Mouse (Mus musculus) liver, adult 2 months (tissue): Measurements from ENCODE around the gene Dbi. TPM values are rescaled to one million over a fixed set of nuclear protein-coding genes. Genes with fewer than 3 reads are reported as not detected.

ENCODE experiments used
- DNase-seq: peaks from one replicate; pipeline ENCODE4 v3.0.0-alpha.2; 2011; ENCODE audit warnings: low read depth, low spot score; ENCODE audit errors: extremely low read depth
- H3K27ac ChIP-seq: fragments of 200-500 bp; replicated peaks from 2 replicates; pipeline ENCODE4 v1.5.1; 2012; ENCODE audit warnings: low read depth, mild to moderate bottlenecking, control low read depth, inconsistent platforms, low read length; ENCODE audit not compliant: insufficient read depth
- H3K27me3 ChIP-seq: fragments of 200-500 bp; 2 replicates; pipeline ENCODE4 v1.6.1; 2012; ENCODE audit warnings: mild to moderate bottlenecking, moderate library complexity, low read length, inconsistent platforms; ENCODE audit not compliant: control insufficient read depth, insufficient read depth
- H3K36me3 ChIP-seq: fragments of 200-500 bp; 2 replicates; pipeline ENCODE4 v1.6.1; 2012; ENCODE audit warnings: low read length, inconsistent platforms; ENCODE audit not compliant: control insufficient read depth, insufficient read depth
- H3K4me1 ChIP-seq: fragments of 200-500 bp; 2 replicates; pipeline ENCODE4 v1.6.1; 2011; ENCODE audit warnings: low read length; ENCODE audit not compliant: control insufficient read depth, insufficient read depth
- H3K4me3 ChIP-seq: fragments of 200-500 bp; 2 replicates; pipeline ENCODE4 v1.5.1; 2011; ENCODE audit warnings: low read depth, mild to moderate bottlenecking, control low read depth, low read length, moderate library complexity; ENCODE audit not compliant: insufficient read depth
- H3K79me2 ChIP-seq: fragments of 200-500 bp; 2 replicates; pipeline ENCODE4 v1.6.1; 2012; ENCODE audit warnings: inconsistent platforms, mild to moderate bottlenecking, low read length, moderate library complexity; ENCODE audit not compliant: control insufficient read depth, insufficient read depth
- H3K9ac ChIP-seq: fragments of 200-500 bp; 2 replicates; pipeline ENCODE4 v1.6.1; 2012; ENCODE audit warnings: low read depth, mild to moderate bottlenecking, control low read depth, inconsistent platforms, low read length
- CTCF ChIP-seq: fragments of 200-500 bp; IDR thresholded peaks from 2 replicates; pipeline ENCODE4 v1.5.1; 2011; ENCODE audit warnings: low read depth, low read length, control low read depth
- POLR2A ChIP-seq: fragments of 200-500 bp; IDR thresholded peaks from 2 replicates; pipeline ENCODE4 v1.6.1; 2011; ENCODE audit warnings: low read length, control low read depth; ENCODE audit not compliant: insufficient read depth; ENCODE audit errors: extremely low read depth
- WGBS: fragments of 180-500 bp; shearing (Covaris S2); methylation state at CpG from one replicate; pipeline ENCODE4 v1.1.7; 2018; 5-methylcytosine and 5-hydroxymethylcytosine counted together
- polyA plus RNA-seq: library from polyadenylated mRNA; depleted of rRNA; stranded (reverse); fragments of >200 nt; gene quantifications from 2 replicates; pipeline ENCODE4 v1.2.3, GENCODE M21; 2012
- total RNA-seq: library from RNA; depleted of rRNA; stranded (reverse); fragments of >200 nt; gene quantifications from 2 replicates; pipeline ENCODE4 v1.2.3, GENCODE M21; 2014

Dbi gene
- total and polyA plus RNA-seq, 2 experiments, result 1,632 to 1,850 TPM

DNA sequence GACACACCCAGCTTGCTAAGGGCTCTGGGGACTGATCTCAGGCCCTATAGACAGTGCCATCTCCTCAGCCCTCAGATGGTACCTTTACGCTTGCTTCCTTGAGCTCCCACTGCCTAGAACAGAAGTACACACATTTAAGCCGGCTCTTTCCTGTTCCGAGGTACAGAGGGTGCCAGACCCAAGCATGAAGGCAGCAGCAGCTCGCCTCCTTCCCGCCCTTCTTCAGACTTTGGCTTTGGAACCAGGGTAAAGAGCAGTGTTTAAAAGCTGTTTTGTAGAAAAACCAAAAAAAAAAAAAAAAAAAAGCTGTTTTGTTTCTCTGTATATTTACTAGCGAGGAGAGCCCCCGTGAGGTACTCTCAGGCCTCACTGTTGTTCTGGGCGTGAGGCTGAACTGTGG, 9.1 kb downstream of the Dbi start:
- Histone ChIP-seq H3K36me3 (peaks cover 30% of the 10 kb centered on the region), H3K4me3 (no peak overlapping the region), H3K27ac (no peak overlapping the region), H3K27me3 (no peaks in the 10 kb centered on the region), H3K9ac (no peak overlapping the region), H3K4me1 (peaks cover 8% of the 10 kb centered on the region; the same call in 1 of the 2 replicates), H3K79me2 (no peaks in the 10 kb centered on the region)
- peak; percentile 35 for DNase-seq
- TF ChIP-seq POLR2A (no peak), CTCF (no peak)
- WGBS, result 73% methylated on average over 8 of the region's 8 CpGs

DNA sequence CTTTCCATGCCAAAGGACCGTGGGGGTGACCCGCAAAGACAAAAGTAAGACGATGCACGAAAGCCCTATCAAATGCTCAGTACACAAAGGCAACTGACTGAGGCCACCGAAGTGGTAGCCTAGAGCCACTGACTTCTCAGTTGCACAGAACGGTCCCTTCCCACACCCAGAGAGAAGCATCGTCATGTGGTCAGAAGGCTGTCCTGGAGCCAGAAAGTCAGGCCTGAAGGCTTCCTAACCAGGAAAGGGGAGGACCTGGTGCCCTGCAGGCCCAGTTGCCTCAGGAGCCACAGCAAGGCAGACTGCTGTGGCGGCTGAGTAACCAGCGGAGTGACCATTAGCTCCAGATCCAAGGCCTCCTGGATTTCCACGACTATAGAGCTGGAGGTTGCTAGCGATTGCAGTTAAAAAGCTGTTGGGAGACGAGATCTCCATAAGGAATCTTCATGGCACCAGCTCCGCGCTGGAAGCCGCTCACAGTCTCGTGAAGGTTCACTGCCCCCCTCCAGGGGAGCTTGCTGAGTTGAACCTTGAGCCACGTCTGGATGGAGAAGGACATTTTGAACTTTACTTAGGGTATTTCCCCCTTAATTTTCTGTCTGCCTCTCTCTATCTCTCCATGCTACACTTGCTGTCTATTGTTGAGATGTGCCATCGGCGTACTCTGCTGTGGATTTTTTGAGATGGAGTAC, 11.0 kb downstream of the Dbi start:
- no peak overlapping the region for H3K9ac ChIP-seq
- TF ChIP-seq POLR2A (no peak), CTCF (no peak)
- no peak for DNase-seq
- WGBS, result 85% methylated on average over 19 of the region's 19 CpGs
- no peaks in the 10 kb centered on the region for H3K79me2 ChIP-seq
- no peak overlapping the region for H3K27ac ChIP-seq
- H3K36me3 ChIP-seq, result peaks cover 24% of the 10 kb centered on the region
- peaks cover 2% of the 10 kb centered on the region for H3K4me1 ChIP-seq
- no peak overlapping the region for H3K4me3 ChIP-seq
- H3K27me3 ChIP-seq, result no peaks in the 10 kb centered on the region

DNA sequence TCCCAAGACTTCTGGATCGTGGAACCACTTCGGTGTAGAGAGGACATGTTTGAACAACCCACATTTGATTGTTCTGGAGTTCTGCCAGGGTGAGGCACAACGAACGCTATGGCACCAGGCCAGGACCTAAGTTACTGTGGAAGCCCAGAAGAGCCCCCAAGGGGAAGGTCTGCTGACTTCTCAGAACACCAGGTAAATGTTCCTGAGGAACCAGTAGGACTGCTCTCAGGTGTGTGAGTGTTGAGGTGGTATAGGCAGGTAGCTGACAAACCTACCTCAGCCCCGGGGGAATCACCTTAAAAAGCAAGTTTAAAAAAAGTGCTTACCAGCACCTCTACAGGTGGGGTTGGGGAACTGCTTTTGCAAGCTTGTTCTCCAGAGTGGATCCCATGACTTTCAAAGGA, 15.3 kb downstream of the Dbi start:
- 13% methylated on average over 5 of the region's 5 CpGs for WGBS
- Histone ChIP-seq H3K9ac (no peak overlapping the region), H3K4me1 (peaks cover 8% of the 10 kb centered on the region), H3K4me3 (no peak overlapping the region), H3K27me3 (no peaks in the 10 kb centered on the region), H3K27ac (no peak overlapping the region), H3K79me2 (no peaks in the 10 kb centered on the region), H3K36me3 (no peaks in the 10 kb centered on the region)
- peak; percentile 65 for DNase-seq
- no peak for TF ChIP-seq POLR2A
- no peak for TF ChIP-seq CTCF

DNA sequence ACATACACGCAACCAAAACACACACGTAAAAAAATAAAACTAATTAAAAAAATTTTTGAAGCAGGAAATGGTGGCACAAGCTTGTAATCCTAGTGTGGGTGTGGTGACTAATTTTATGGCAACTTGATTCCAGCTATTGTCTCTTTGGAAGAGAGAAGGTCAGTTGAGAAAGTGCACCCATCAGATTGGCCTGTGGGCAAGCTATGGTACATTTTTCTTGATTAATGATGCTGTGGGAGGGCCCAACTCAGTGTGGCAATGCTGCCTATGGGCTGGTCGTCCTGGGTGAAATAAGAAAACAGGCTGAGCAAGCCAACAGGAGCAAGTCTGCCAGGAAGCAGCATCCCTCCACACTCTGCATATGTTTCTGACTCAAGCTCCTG, 19.7 kb downstream of the Dbi start:
- WGBS, result 90% methylated on average over 3 of the region's 3 CpGs
- no peaks in the 10 kb centered on the region for H3K36me3 ChIP-seq
- H3K27ac ChIP-seq, result no peak overlapping the region; the same call in 1 of the 2 replicates
- H3K79me2 ChIP-seq, result no peaks in the 10 kb centered on the region
- no peak overlapping the region for H3K4me3 ChIP-seq
- peaks cover 22% of the 10 kb centered on the region for H3K4me1 ChIP-seq
- DNase-seq, result no peak
- H3K9ac ChIP-seq, result no peak overlapping the region
- H3K27me3 ChIP-seq, result no peaks in the 10 kb centered on the region
- TF ChIP-seq CTCF (no peak), POLR2A (no peak)

DNA sequence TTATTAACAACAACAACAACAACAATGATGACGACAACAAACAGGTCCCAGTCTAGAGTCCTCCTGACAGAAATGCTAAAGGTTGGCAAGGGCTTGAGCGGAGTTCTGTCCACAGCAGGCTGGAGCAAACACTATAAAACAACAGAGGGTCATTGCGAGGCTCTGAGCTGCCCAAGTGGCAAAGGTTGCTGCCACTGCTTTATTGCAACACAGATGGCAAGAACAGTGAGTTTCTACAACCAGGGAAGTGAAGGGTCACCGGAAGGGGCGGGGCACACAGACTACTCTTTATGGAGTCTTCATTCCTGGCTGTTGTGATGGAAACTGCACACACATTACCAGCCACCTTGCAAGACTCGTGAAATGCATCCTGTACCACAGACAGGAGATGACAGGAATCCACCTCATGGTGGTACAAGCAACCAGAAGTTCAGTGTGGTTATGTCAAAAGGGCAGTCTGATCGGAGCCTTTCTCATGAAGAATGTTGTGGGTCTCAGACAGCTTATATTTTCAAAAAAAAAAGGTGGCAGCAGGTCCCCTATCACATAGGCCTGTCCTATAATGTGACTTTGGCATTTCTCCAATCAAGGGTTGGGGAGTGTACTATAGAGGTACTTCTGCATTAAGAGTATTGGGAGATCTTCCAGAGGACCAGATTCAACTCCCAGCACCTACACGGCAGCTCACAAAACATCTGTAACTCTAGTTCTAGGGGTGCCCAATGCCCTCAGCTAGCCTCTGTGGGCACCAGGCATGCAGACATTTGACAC, 20.2 kb downstream of the Dbi start:
- Histone ChIP-seq H3K27ac (peak overlapping the region; percentile 68), H3K79me2 (no peaks in the 10 kb centered on the region)

DNA sequence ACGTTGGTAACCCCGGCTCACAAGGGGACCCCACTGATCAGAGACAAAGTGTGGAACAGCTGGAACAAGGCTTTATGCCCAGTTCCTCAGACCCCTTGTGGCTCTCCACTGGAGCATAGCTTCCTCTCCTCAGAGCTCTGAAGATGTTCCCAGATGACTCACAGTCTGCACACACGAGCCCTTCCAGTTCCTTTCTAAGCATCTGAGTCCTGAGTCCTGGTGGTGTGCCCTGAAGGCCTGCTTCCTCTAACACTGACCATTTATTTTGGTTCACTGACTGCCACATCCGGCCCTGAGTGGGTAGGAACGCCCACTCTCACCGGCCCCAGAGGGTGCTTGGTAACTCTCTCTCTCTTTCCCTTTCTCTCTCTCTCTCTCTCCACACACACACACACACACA, 21.4 kb downstream of the Dbi start:
- no peak for DNase-seq
- Histone ChIP-seq H3K27me3 (no peaks in the 10 kb centered on the region), H3K27ac (peak overlapping the region; percentile 68), H3K79me2 (no peaks in the 10 kb centered on the region), H3K4me3 (no peak overlapping the region), H3K4me1 (peaks cover 18% of the 10 kb centered on the region), H3K9ac (no peak overlapping the region), H3K36me3 (no peaks in the 10 kb centered on the region)
- TF ChIP-seq POLR2A (no peak), CTCF (no peak)
- WGBS, result 47% methylated on average over 6 of the region's 6 CpGs

More for the DNA sequence above, 20.2 kb downstream of the Dbi start:
- Histone ChIP-seq H3K27me3 (no peaks in the 10 kb centered on the region), H3K4me3 (no peak overlapping the region), H3K4me1 (peaks cover 22% of the 10 kb centered on the region), H3K9ac (no peak overlapping the region), H3K36me3 (no peaks in the 10 kb centered on the region)
- TF ChIP-seq POLR2A, result no peak
- TF ChIP-seq CTCF, result no peak
- 36% methylated on average over 8 of the region's 8 CpGs for WGBS
- peak; percentile 98 for DNase-seq
